Mouse (Mus musculus) kidney, postnatal 36 days (tissue): ENCODE results near the gene Chac1.
A peak's percentile ranks its signal among the peaks of the same experiment; 100 is the strongest.

Experiments
- DNase-seq, 2 experiments: peaks; one replicate each; pipeline ENCODE4 v3.0.0; 2021 to 2022; ENCODE audit warnings: mixed read lengths in 2 of 2

Gene Chac1

GRCm38 (mm10) chr2:119350555-119351486 lies at the start of gene Chac1:
Chac1 (plus strand) TSS chr2:119351229.
- DNase-seq, result peak; percentile 92

GRCm38 (mm10) chr2:119302876-119303275 lies 48.2 kb upstream of the Chac1 start:
- DNase-seq, result no peak

DNA sequence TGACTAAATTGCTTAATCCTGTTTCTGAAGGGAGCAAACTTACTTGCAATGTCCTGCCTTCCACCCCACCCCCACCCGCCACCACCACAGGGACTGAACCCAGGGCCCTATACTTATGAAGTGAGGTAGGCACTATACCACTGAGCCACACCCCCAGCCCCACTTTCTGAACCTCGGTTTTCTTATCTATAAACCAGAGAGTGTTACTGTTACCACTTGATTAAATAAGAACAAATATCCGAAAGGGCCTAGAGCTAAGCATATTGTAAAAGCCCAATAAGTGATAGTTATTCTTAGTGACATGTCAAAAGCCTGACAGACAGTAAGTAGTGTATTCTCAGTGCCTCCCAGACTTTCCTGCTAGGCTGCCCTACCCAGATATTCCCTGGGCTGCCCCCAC lies 46.6 kb upstream of the Chac1 start:
- DNase-seq, result no peak

DNA sequence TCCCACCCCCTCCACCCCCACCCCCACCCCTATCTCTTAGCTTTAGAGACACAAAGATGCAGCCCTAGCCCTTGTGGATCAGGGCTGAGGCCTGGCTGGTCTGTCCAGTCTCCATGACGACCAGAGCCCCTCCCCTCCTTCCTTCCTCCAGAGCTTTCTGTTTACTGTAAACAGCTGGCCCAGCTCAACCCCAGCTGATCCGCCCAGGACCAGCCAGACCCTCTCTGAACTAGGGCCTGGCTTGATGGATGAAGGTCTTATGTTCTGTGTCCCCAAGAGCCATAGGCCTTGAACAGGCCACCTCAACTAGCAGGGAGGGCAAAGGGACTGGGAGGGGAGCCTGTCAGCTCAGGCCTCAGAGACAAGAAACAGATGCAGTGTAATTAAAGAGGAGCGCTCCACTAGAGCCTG lies 46.2 kb upstream of the Chac1 start:
- peak; percentile 87 to 88 for DNase-seq

GRCm38 (mm10) chr2:119311544-119311943 lies 39.5 kb upstream of the Chac1 start:
- DNase-seq, result peak; percentile 83 to 85

DNA sequence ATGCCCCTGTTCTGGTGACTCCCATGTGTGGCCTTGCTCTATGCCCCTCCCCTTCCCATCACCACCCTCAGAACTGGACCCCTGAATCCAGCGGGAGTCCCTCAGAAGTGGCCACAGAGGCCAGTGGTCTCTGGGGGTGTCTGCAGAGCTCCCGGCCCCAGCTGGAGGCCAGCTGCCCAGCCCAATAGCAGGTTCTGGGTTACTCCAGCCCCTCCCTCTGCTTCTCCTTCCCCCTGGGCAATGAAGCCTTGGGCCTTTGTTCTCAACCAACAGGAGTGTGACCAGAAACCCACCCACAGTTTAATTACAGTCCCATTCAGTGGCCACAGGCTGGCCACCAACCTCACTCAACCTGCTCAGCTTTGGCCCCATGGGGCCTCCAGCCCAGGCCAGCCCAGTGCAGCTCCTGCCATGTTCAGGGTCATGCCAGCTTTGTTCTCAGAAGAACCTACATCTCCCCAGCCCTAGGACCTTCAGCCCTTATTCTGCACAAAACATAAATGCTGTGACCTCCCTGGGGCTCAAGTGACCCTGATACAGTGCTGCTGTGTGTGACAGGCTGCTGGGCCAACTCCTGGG lies 38.6 kb upstream of the Chac1 start:
- DNase-seq, result no peak

- no peak for DNase-seq
These were observed 37.1 kb upstream of the Chac1 start for GRCm38 (mm10) chr2:119313780-119314479.

GRCm38 (mm10) chr2:119314742-119315310 lies 36.2 kb upstream of the Chac1 start:
- no peak for DNase-seq

GRCm38 (mm10) chr2:119318043-119318710 lies 32.9 kb upstream of the Chac1 start:
- DNase-seq, result peak; percentile 62

GRCm38 (mm10) chr2:119320571-119320970 lies 30.5 kb upstream of the Chac1 start:
- peak in 1 of 2 experiments; percentile 65 for DNase-seq

- peak in 1 of 2 experiments; percentile 41 for DNase-seq
These were observed 29.1 kb upstream of the Chac1 start for GRCm38 (mm10) chr2:119321771-119322586.

- DNase-seq, result peak in 1 of 2 experiments; percentile 48
These were observed 28.3 kb upstream of the Chac1 start for GRCm38 (mm10) chr2:119322587-119323300.

DNA sequence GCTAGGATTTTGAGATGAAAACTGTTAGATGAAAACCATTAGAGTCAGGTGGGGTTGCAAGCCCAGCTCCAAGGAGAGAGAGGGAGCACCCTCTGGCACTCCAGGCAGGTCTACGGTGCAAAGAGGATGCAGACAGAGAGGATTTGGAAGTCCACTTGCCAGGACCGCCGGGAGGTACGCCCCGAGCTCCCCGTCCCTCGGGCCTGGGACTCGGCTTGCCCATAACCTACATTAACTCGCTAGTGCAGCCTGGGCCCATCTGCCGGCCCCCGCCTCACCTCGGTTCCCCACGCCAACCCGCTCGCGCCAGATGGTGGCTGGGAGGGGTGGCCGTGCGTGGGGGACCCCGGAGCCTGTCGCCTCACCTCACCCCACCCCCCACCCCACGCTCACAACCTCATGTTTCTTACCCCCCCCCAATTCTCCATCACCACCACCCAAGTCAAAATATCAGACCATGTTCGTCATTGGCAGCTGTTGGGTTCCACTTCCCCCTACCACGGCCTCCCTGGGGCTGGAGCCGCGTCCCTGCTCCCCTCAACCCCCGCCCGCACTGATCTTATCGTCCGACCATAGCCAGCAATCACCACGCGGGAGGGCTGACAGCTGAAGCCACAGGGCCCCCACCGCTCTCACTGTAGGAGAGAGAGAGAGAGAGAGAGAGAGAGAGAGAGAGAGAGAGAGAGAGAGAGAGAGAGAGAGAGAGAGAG lies 27.0 kb upstream of the Chac1 start:
- no peak for DNase-seq

DNA sequence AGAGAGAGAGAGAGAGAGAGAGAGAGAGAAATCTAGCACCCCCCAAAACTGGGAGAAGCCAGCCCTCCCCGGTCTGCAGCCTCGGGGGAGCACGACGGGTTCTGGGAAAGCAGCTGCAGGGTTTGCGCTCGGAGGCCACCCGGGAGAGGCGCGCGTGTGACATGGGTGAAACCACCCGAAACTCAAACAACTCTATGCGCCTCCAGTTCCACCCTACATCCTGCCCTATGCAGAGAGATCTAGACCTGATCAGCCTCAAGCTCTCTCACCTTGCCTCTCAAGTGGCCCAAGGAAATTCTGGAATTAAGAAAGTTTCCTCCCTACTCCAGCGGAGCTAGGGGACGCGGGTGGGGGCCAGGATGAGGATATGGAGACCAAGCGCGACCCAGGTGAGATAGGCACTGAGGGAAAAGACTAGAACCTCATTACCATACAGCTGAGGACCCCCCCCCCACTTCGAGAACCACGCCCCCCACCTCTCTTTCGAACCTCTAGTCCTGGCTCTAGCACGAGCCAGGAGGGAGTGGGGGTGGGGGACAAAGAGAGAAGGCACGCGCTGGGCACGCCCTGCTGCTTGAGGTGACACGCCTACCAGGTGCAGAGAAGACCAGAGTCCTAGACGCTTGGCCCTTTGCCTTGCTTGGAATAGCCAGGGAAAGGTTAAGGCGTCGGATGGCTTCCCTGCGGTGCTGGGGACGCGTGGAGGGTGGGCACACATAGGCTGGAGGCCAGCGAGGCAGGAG lies 26.3 kb upstream of the Chac1 start:
- peak; percentile 82 to 85 for DNase-seq

GRCm38 (mm10) chr2:119325568-119326143 lies 25.4 kb upstream of the Chac1 start, which contains the start of gene Dll4:
Dll4 (plus strand) TSS chr2:119325784.
- peak; percentile 84 to 86 for DNase-seq

GRCm38 (mm10) chr2:119326161-119327101 lies 24.6 kb upstream of the Chac1 start:
- peak in 1 of 2 experiments; percentile 63 for DNase-seq

- DNase-seq, result peak; percentile 84 to 85
These were observed 23.9 kb upstream of the Chac1 start for GRCm38 (mm10) chr2:119327102-119327480.
